Mouse (Mus musculus) CD4-positive helper T cell, adult 2 months (primary cell): ENCODE data around the gene Trmt1.

Source experiments
- DNase-seq: peaks from one replicate; pipeline ENCODE4 v3.0.0-alpha.2; 2012; ENCODE audit warnings: low read depth, missing footprints, low spot score

The Trmt1 gene

GRCm38 (mm10) chr8:84689091-84689915 lies 3.2 kb downstream of the Trmt1 start:
- DNase-seq, result peak; percentile 90

GRCm38 (mm10) chr8:84693332-84693731 lies 7.2 kb downstream of the Trmt1 start:
- no peak for DNase-seq

GRCm38 (mm10) chr8:84695140-84695539 lies 9.0 kb downstream of the Trmt1 start:
- DNase-seq, result no peak

- peak; percentile 50 for DNase-seq
These were observed 11.3 kb downstream of the Trmt1 start for GRCm38 (mm10) chr8:84697166-84698130.

- DNase-seq, result no peak
These were observed 12.2 kb downstream of the Trmt1 start for GRCm38 (mm10) chr8:84698288-84698687.

GRCm38 (mm10) chr8:84698929-84699401 lies 12.9 kb downstream of the Trmt1 start:
- no peak for DNase-seq

GRCm38 (mm10) chr8:84699861-84700322 lies 13.8 kb downstream of the Trmt1 start:
- peak; percentile 38 for DNase-seq

- DNase-seq, result no peak
These were observed 14.4 kb downstream of the Trmt1 start for GRCm38 (mm10) chr8:84700526-84700925.

GRCm38 (mm10) chr8:84700941-84701911 lies 15.1 kb downstream of the Trmt1 start, which contains the start of gene Lyl1:
TSS of gene Lyl1 (plus strand) at chr8:84701457.
- DNase-seq, result peak; percentile 59

GRCm38 (mm10) chr8:84702561-84702960 lies 16.5 kb downstream of the Trmt1 start:
- no peak for DNase-seq

- no peak for DNase-seq
These were observed 16.9 kb downstream of the Trmt1 start for GRCm38 (mm10) chr8:84702963-84703465.

GRCm38 (mm10) chr8:84703466-84704249 lies 17.6 kb downstream of the Trmt1 start:
- DNase-seq, result peak; percentile 79

- DNase-seq, result peak; percentile 81
These were observed 18.2 kb downstream of the Trmt1 start for GRCm38 (mm10) chr8:84704356-84704755.

- DNase-seq, result peak; percentile 24
These were observed 19.0 kb downstream of the Trmt1 start for GRCm38 (mm10) chr8:84704867-84705831.

GRCm38 (mm10) chr8:84705960-84706359 lies 19.9 kb downstream of the Trmt1 start:
- DNase-seq, result no peak

GRCm38 (mm10) chr8:84706610-84707266 lies 20.6 kb downstream of the Trmt1 start:
- DNase-seq, result no peak

GRCm38 (mm10) chr8:84707267-84707883 lies 21.3 kb downstream of the Trmt1 start:
- DNase-seq, result peak; percentile 19
